Mouse (Mus musculus) heart, adult 2 months (tissue): ENCODE measurements around the gene Tomm22.
"Not testable (repeated sequence)": the region's sequence is repeated elsewhere in the genome, so short reads cannot be mapped to it uniquely, and the experiment has no call there.

Source experiments
- CTCF ChIP-seq: fragments of 200-600 bp; IDR thresholded peaks from 2 replicates; pipeline ENCODE4 v1.8.1; 2022; ENCODE audit warnings: antibody characterized with exemption, mild to moderate bottlenecking, moderate library complexity
- EP300 ChIP-seq: fragments of 200-500 bp; IDR thresholded peaks from 2 replicates; pipeline ENCODE4 v1.6.1; 2011; ENCODE audit warnings: low read depth, low read length, control low read depth; ENCODE audit not compliant: insufficient read depth
- POLR2A ChIP-seq: fragments of 200-500 bp; IDR thresholded peaks from 2 replicates; pipeline ENCODE4 v1.6.1; 2011; ENCODE audit warnings: mild to moderate bottlenecking, low read depth, low read length, control low read depth; ENCODE audit not compliant: insufficient read depth

- TF ChIP-seq POLR2A, CTCF, EP300: not testable (repeated sequence)
These were observed 1.2 kb downstream of the Tomm22 start for GRCm38 (mm10) chr15:79671828-79672348.
